Mouse (Mus musculus) forebrain, embryonic 13.5 days (tissue): ENCODE results near the gene Plod2. TPM values are rescaled to one million over a fixed set of nuclear protein-coding genes. Genes with fewer than 3 reads are reported as not detected.

Experiments used
- ATAC-seq: fragments of 200-750 bp; cut with Nextera tagmentation; 2 replicates; pipeline ENCODE4 v1.8.0; 2017
- H3K27ac ChIP-seq: fragments of 300-500 bp; sonication (generic); 2 replicates; pipeline ENCODE4 v1.5.1; 2015; ENCODE audit warnings: inconsistent platforms, mild to moderate bottlenecking, moderate library complexity
- H3K27me3 ChIP-seq: fragments of 300-500 bp; sonication (generic); 2 replicates; pipeline ENCODE4 v1.6.1; 2015; ENCODE audit warnings: mild to moderate bottlenecking, inconsistent platforms
- H3K36me3 ChIP-seq: fragments of 300-500 bp; sonication (generic); 2 replicates; pipeline ENCODE4 v1.6.1; 2015; ENCODE audit warnings: mild to moderate bottlenecking, inconsistent platforms; ENCODE audit not compliant: poor library complexity, severe bottlenecking
- H3K4me1 ChIP-seq: fragments of 300-500 bp; sonication (generic); 2 replicates; pipeline ENCODE4 v1.6.1; 2015; ENCODE audit warnings: inconsistent platforms
- H3K4me2 ChIP-seq: fragments of 300-500 bp; sonication (generic); 2 replicates; pipeline ENCODE4 v1.6.1; 2015; ENCODE audit warnings: inconsistent platforms, mild to moderate bottlenecking, moderate library complexity
- H3K4me3 ChIP-seq: fragments of 300-500 bp; sonication (generic); 2 replicates; pipeline ENCODE4 v1.5.1; 2015; ENCODE audit warnings: mild to moderate bottlenecking, inconsistent platforms
- H3K9ac ChIP-seq: fragments of 300-500 bp; sonication (generic); 2 replicates; pipeline ENCODE4 v1.6.1; 2015; ENCODE audit warnings: mild to moderate bottlenecking, inconsistent platforms
- H3K9me3 ChIP-seq: fragments of 300-500 bp; sonication (generic); replicated peaks from 2 replicates; pipeline ENCODE4 v1.6.1; 2016; ENCODE audit warnings: inconsistent platforms
- WGBS: fragments of 180-500 bp; shearing (Covaris S2); methylation state at CpG from one replicate; pipeline ENCODE4 v1.1.7; 2015; 5-methylcytosine and 5-hydroxymethylcytosine counted together
- polyA plus RNA-seq: library from polyadenylated mRNA; unstranded; fragments of >200 nt; fragmentation: Nextera tagmentation; extraction: Ambion mirVana; gene quantifications from 2 replicates; pipeline ENCODE4 v1.2.1, GENCODE M21; 2015

Gene Plod2
- polyA plus RNA-seq, 1 experiment from 2014 or later: 9.7 TPM

DNA sequence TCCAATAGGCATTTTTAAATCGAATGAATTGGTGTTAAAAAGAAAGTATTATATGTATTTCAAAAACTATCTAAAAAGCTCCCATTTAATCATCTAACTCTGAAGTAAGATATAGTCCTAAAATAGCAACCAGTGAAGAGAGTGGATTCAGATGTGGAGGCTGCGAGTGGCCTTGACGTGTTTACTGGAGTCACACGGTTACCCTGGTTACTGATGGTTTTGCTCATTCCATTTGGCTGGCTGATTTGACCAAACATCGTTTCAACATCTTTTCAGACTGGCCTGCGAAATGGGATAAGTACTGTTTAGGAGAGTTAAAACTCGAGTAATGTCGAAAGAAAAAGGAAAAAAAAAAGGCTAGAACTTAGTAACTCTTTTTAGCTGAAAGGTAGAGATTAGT, 71.2 kb downstream of the Plod2 start:
- Histone ChIP-seq H3K36me3 (no peaks in the 10 kb centered on the region), H3K27me3 (no peaks in the 10 kb centered on the region), H3K9me3 (no peaks in the 10 kb centered on the region), H3K9ac (no peak overlapping the region), H3K4me3 (no peak overlapping the region), H3K4me1 (no peaks in the 10 kb centered on the region), H3K27ac (no peak overlapping the region), H3K4me2 (no peak overlapping the region)
- 76% methylated on average over 8 of the region's 8 CpGs for WGBS
- ATAC-seq: no peak

- H3K4me1 ChIP-seq: no peaks in the 10 kb centered on the region
- no peak overlapping the region for H3K27ac ChIP-seq
- H3K4me2 ChIP-seq: no peak overlapping the region
- no peaks in the 10 kb centered on the region for H3K9me3 ChIP-seq
- H3K27me3 ChIP-seq: no peaks in the 10 kb centered on the region
- H3K36me3 ChIP-seq: no peaks in the 10 kb centered on the region
- WGBS: 97% methylated on average over 2 of the region's 2 CpGs
- no peak overlapping the region for H3K4me3 ChIP-seq
- no peak overlapping the region for H3K9ac ChIP-seq
- ATAC-seq: no peak
Measured at GRCm38 (mm10) chr9:92616418-92616817, 74.4 kb downstream of the Plod2 start.

- Histone ChIP-seq H3K36me3 (no peaks in the 10 kb centered on the region), H3K4me1 (no peaks in the 10 kb centered on the region), H3K9ac (no peak overlapping the region), H3K27me3 (no peaks in the 10 kb centered on the region), H3K9me3 (no peaks in the 10 kb centered on the region), H3K4me2 (no peak overlapping the region), H3K4me3 (no peak overlapping the region), H3K27ac (no peak overlapping the region)
- 88% methylated on average over 2 of the region's 2 CpGs for WGBS
- no peak for ATAC-seq
Measured at GRCm38 (mm10) chr9:92617376-92617775, 75.4 kb downstream of the Plod2 start.

GRCm38 (mm10) chr9:92620088-92620487, 78.1 kb downstream of the Plod2 start:
- 93% methylated on average over 1 of the region's 1 CpGs for WGBS

DNA sequence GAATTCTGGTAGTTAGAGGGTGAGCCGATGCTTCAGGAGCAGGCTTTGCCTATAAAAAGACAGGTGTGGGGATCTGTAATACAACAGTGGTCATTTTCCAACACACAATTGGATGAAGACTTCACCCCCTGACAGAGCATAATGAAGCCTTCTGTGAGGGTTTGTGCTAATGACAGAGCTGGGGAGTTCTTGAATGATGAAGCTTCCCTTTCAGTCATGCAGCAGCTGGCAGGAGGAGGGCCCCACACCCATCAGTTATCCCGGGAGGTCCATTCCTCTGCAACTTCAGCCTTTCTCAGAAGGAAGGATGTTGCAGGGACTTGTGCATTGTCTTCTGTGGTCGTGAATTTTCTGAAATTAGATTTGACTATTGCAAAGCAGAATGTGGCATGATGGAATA, 79.2 kb downstream of the Plod2 start:
- Histone ChIP-seq H3K27ac (no peak overlapping the region), H3K4me2 (no peak overlapping the region), H3K27me3 (no peaks in the 10 kb centered on the region), H3K9ac (no peak overlapping the region), H3K9me3 (no peaks in the 10 kb centered on the region; the same call in 1 of the 2 replicates), H3K4me1 (no peaks in the 10 kb centered on the region), H3K36me3 (no peaks in the 10 kb centered on the region), H3K4me3 (no peak overlapping the region)
- ATAC-seq: no peak
- WGBS: 61% methylated on average over 3 of the region's 3 CpGs

More at GRCm38 (mm10) chr9:92620088-92620487, 78.1 kb downstream of the Plod2 start:
- Histone ChIP-seq H3K27me3 (no peaks in the 10 kb centered on the region), H3K36me3 (no peaks in the 10 kb centered on the region), H3K4me2 (no peak overlapping the region), H3K9me3 (no peaks in the 10 kb centered on the region; the same call in 1 of the 2 replicates), H3K4me1 (no peaks in the 10 kb centered on the region), H3K4me3 (no peak overlapping the region), H3K27ac (no peak overlapping the region), H3K9ac (no peak overlapping the region)
- no peak for ATAC-seq

GRCm38 (mm10) chr9:92621878-92622282, 79.9 kb downstream of the Plod2 start:
- Histone ChIP-seq H3K27ac (no peak overlapping the region), H3K27me3 (no peaks in the 10 kb centered on the region), H3K4me2 (no peak overlapping the region), H3K9ac (no peak overlapping the region), H3K4me1 (no peaks in the 10 kb centered on the region), H3K4me3 (no peak overlapping the region), H3K9me3 (no peaks in the 10 kb centered on the region; the same call in 1 of the 2 replicates), H3K36me3 (no peaks in the 10 kb centered on the region)
- ATAC-seq: no peak
- 89% methylated on average over 2 of the region's 2 CpGs for WGBS

- H3K4me2 ChIP-seq: no peak overlapping the region
- no peaks in the 10 kb centered on the region for H3K27me3 ChIP-seq
- no peaks in the 10 kb centered on the region for H3K4me1 ChIP-seq
- no peak for ATAC-seq
- 89% methylated on average over 3 of the region's 3 CpGs for whole genome bisulfite sequencing
- no peak overlapping the region for H3K27ac ChIP-seq
- H3K9me3 ChIP-seq: 0 out of 2 replicates have a peak, but pooled peaks cover 4% of the 10 kb centered on the region
- H3K36me3 ChIP-seq: no peaks in the 10 kb centered on the region
- H3K9ac ChIP-seq: no peak overlapping the region
- no peak overlapping the region for H3K4me3 ChIP-seq
Measured at GRCm38 (mm10) chr9:92634792-92635191, 92.8 kb downstream of the Plod2 start.

GRCm38 (mm10) chr9:92639200-92639897, 97.3 kb downstream of the Plod2 start:
- ATAC-seq: no peak
- no peaks in the 10 kb centered on the region for H3K4me1 ChIP-seq

GRCm38 (mm10) chr9:92641717-92642116, 99.7 kb downstream of the Plod2 start:
- 89% methylated on average over 1 of the region's 1 CpGs for WGBS
- ATAC-seq: no peak
- no peaks in the 10 kb centered on the region for H3K27me3 ChIP-seq

More at GRCm38 (mm10) chr9:92639200-92639897, 97.3 kb downstream of the Plod2 start:
- H3K27ac ChIP-seq: no peak overlapping the region
- H3K36me3 ChIP-seq: no peaks in the 10 kb centered on the region
- H3K4me2 ChIP-seq: no peak overlapping the region
- no peaks in the 10 kb centered on the region for H3K27me3 ChIP-seq
- H3K9me3 ChIP-seq: no peaks in the 10 kb centered on the region
- WGBS: 92% methylated on average over 6 of the region's 6 CpGs
- H3K4me3 ChIP-seq: no peak overlapping the region
- H3K9ac ChIP-seq: no peak overlapping the region

More at GRCm38 (mm10) chr9:92641717-92642116, 99.7 kb downstream of the Plod2 start:
- Histone ChIP-seq H3K9ac (no peak overlapping the region), H3K9me3 (peaks cover 4% of the 10 kb centered on the region; the same call in 1 of the 2 replicates), H3K36me3 (no peaks in the 10 kb centered on the region), H3K4me1 (no peaks in the 10 kb centered on the region), H3K27ac (no peak overlapping the region), H3K4me2 (no peak overlapping the region), H3K4me3 (no peak overlapping the region)

Other genes with a start within 250 kb of the Plod2 start
- gene 1700057G04Rik, start 232.8 kb upstream of the Plod2 start, polyA plus RNA-seq: not detected in 2 replicates
- gene Plscr4, start 84.8 kb upstream of the Plod2 start, polyA plus RNA-seq: 1.2 and 1.3 TPM in 2 replicates